Mouse (Mus musculus) brain, embryonic 18.5 days (tissue): Measurements from ENCODE around the gene Gm28729.
"Not testable (repeated sequence)": the region's sequence is repeated elsewhere in the genome, so short reads cannot be mapped to it uniquely, and the experiment has no call there.

Experiments used
- DNase-seq: peaks from one replicate; pipeline ENCODE4 v3.0.0-alpha.2; 2012; ENCODE audit warnings: low read depth, low spot score

The Gm28729 gene

GRCm38 (mm10) chr9:96523148-96523547 lies 1.9 kb downstream of the Gm28729 start:
- DNase-seq = no peak

DNA sequence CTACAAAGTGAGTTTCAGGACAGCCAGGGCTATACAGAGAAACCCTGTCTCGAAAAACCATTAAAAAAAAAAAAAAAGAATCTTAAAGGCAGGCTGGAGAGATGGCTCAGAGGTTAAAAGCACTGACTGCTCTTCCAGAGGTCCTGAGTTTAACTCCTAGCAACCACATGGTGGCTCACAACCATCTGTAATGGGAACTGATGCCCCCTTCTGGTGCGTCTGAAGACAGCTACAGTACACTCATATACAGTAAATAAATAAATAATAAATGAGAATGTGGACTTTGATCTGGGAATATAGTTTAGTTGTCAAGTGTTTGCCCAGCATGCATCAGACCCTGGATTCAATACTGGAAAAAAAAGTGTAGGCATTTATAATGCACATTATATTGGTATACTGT lies 3.5 kb downstream of the Gm28729 start:
- DNase-seq = not testable (repeated sequence)

DNA sequence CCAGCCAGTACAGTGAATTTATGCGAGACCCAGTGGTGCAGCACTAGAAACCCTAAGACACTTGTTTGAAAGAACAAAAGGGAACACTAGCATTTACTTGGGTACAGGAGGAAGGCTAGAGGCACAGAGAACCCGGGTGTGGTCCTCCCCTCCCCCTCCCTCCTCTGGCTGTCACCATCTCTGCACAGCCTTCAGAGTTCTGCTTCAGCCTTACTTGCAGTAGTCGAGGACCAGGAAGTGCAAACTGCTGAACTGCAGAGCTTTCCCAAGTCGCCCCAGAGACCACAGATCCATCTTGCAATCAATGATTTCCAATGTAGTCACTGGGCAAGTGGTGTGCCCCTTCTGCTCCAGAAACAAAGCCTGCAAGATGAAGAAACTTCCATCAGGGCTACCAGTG lies 7.6 kb downstream of the Gm28729 start:
- no peak for DNase-seq

GRCm38 (mm10) chr9:96516806-96517205 lies 8.3 kb downstream of the Gm28729 start:
- DNase-seq = no peak

- no peak for DNase-seq
Observed at GRCm38 (mm10) chr9:96515737-96516136, 9.3 kb downstream of the Gm28729 start.

- no peak for DNase-seq
Observed at GRCm38 (mm10) chr9:96514278-96514677, 10.8 kb downstream of the Gm28729 start.

DNA sequence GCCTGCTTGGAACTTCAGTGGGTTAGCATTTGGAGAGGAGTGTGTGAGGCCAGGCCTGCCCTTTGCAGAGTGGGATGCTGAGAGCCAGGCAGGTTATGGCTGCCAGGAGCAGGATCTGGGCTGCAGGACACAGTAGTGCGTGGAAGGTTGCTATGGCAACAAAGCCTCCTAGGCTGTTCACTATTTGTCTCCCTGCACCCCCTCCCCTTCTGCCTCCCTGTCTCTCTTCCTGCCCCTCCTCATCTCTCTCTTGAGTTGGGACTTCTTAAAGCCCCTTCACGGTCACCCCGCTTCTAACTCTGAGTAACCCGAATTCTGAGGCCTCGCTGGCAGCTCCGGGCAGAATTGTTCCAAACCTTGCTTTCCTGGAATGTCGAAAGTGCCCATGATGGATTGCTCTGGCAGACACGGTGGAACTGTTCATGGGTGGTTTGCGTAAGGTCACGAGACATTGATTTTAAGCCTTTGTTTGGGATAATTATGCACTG lies 19.0 kb downstream of the Gm28729 start:
- peak; percentile 30 for DNase-seq

DNA sequence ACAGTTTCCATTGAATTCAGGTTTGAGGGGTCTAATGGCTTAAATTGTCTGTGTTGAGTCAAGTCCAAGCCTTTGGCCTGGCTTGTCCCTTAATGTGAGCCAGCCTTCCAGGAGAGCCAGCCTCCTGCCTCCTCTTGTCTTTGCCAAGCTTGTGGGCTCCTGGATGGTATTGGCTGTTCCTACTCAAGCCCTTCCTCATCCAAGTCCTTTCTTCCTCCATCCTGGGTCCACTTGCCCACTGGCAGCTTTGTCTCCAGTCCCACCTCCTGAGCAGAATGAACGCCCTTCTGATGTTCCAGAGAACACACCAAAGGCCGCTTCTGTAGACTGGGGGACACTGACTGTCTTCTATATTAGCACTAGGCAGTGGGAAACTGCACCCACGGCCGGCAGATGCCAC lies 19.9 kb downstream of the Gm28729 start:
- no peak for DNase-seq

GRCm38 (mm10) chr9:96504116-96504895 lies 20.8 kb downstream of the Gm28729 start:
- no peak for DNase-seq

GRCm38 (mm10) chr9:96502856-96503610 lies 22.0 kb downstream of the Gm28729 start:
- DNase-seq = no peak

DNA sequence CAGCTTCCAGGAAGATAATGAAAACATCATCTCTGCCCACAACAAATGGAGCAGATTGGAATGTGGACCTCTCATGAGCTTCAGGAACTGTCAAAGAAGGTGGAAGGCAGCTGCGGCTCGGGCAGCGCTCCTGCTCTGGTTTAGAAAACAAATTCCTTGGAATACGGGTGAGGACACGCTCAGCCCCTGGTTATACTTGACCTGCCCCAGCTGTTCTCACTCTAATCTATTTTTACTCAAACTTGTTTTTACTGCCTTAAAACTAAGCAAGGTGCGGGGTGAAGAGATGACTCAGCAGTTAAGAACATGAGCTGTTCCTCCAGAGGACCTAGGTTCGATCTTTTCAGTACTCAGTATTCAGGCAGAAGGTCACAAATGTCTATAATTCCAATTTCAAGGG lies 23.8 kb downstream of the Gm28729 start:
- DNase-seq = no peak

- no peak for DNase-seq
Observed at GRCm38 (mm10) chr9:96493212-96493611, 31.9 kb downstream of the Gm28729 start.

GRCm38 (mm10) chr9:96491810-96492209 lies 33.3 kb downstream of the Gm28729 start:
- no peak for DNase-seq

- DNase-seq = not testable (repeated sequence)
Observed at GRCm38 (mm10) chr9:96487869-96488268, 37.2 kb downstream of the Gm28729 start.

GRCm38 (mm10) chr9:96483648-96484047 lies 41.4 kb downstream of the Gm28729 start:
- DNase-seq = no peak

GRCm38 (mm10) chr9:96483028-96483427 lies 42.0 kb downstream of the Gm28729 start:
- DNase-seq = no peak

DNA sequence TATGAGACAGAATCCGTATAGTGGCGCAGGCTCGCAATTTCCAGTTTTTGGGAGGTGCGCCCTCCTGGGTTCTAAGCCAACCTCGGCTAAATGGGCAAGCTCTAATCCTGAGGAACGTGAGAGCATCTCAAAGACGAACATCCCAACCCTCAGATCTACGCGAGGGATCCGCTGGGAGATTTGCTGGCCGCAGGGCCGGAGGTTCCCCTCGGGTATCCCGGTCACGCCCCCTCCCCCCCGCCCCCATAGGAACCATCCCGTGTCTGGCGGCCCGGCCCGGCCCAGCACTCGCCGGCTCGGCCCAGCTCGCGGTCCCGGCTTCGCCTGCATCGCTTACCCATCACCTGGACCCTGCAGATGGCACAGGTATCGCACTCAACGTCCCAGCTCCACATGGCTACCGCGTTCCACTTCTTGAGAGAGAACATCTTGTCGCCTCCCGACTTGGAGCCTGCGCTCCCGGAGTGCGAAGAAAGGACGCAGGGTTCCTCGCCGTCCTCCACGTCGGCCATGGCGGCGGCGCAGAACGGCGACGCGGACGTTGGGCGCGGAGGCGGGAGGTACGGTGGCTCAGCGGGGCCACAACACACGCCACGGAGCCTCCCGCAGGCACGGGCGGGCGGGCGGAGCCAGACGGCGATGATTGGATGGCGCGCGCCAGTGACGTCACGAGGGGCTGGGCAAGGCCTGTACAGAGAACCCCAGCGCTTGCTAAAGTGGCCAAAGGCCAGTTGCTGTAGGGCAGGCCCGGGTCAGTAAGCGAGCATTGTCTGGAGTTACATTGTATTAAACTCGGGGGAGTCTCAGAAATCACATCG lies 46.8 kb downstream of the Gm28729 start, which contains the start of gene Rnf7:
Gene Rnf7, minus strand, starts transcription at position 605 of the 818 bp plus-strand sequence.
- DNase-seq = peak; percentile 93

DNA sequence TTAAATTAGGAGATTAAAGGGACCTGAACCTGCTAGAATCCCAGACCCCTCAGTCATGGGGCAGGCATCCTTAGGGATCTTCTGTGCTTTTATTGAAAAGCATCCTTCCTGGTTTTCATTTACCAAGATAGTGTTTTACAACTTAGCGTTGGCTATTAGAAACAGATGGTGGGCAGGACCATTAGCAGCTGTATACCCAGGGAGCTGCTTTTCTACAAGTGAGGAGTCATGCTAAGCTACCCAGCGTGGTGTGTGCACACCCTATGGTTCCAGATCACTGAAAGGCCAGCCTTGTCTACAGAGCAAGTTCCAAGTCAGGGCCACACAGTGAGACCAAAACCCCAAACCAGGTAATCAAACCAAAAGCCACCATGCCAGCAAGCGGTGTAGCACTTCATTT lies 52.7 kb downstream of the Gm28729 start:
- no peak for DNase-seq

- DNase-seq = not testable (repeated sequence)
Observed at GRCm38 (mm10) chr9:96471681-96472080, 53.4 kb downstream of the Gm28729 start.

DNA sequence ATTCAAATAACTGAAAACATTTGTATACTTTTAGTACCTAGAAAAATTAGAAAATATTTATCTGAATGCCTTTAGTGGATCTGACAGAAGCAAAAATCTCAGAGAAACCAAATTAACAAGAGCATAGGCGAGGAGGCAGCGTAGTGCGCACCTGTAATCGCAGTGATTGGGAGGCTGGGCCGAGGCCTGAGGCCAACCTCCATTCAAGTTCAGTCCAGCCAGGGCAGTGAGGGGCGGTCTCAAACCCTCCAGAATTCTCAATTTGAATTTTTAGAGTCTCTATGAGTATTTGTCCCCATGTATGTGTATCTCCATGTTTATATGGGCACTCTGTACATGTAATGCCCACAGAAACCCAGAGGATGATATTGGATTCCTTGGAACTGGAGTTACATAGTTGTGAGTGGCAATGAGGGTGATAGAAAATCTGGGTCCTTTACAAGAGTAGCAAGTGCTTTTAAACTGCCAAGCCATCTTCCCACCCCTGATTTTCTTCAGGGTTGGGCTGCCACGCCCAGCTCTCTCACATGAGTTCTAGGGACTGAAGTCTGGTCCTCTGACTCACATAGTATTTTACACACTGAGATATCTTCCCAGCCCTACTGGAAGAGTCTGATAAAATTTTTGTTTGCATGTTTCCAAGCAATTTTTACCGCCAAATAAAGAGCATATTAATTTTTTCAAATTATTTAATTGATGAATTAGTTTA lies 54.6 kb downstream of the Gm28729 start:
- no peak for DNase-seq
